Mouse (Mus musculus): ENCODE measurements at regions not wholly inside any gene's neighbourhood (a gene's known extent, or its start where the extent isn't known, plus 50 kb on each side); places are given as distances from the start of the nearest gene placed in this dataset.
A peak's percentile ranks its signal among the peaks of the same experiment; 100 is the strongest.

DNA sequence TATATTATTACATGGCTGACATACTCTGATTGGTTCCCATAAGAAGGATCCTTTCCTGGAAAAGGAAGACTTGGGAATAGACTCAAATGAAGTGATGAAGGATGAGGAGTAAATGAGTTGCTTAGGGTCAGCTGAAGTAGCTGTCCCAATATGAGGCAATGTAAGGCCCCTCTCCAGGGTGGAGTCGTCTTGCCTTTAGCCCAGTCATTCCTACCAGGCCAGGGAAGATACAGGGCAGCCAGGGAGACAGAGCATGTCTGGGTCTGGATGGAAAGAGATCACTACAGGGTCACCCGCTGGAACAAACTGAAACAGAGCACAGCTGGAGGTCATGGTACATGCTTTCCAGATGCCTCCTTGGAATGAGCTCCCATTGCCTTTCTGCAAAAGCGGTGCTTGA, 364.2 kb downstream of the Osr1 start:
- DNase-seq: no peak

DNA sequence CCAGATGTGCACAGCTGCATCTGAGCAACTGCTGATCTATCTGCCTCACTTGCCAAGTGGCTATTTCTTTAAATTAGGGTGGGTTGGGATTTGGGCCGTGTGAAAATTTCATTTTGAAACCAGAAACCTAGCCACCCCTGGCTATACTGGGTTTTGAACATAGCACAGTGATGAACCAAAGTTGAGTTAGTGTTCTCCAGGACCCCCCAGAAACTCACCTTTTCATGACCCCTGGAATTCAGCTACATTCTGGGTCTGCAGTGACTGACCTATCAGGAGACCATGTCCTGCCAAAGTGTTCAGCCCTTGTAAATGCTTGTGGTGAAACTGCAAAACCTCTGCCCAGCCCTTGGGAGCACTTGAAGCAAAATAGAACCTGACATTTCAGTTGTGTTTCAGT, 371.4 kb downstream of the Osr1 start:
- DNase-seq: no peak

DNA sequence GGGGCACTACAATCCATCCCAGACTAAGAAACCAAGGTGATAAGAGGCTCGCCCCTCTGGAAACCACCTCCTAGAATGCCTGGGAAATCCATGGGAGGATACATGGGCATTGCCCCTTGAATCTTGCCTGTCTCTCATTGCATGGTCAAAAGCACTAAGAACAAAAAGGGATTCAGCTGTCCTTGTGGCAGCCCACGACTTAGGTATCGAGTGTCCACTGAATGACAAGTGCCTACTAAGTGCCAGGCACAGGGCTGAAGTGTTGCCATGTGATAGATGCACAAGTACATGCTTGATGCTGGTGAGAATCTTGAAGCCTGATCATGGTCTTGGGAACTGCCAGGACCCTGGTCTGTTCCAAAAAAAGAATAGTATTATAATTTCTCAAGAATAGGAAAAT, 371.9 kb downstream of the Osr1 start:
- DNase-seq: no peak

DNA sequence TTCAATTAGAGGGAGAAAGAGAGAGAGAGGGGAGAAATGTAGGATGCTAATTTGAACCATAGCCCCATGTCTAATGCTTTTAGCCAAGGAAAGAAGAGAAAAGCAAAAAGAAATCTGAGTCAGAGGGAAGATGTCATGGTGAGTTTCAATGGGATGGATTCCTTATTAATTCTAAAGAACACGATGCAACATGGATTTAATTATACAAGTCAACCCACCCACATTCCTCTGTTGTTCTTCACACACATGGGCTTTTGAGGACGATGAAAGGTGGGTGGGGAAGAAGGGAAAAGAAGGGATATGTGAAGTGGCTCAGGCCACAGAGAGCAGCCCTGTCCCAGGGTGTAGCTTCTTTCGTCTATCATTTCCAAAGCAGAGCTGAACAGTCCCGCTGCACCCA, 378.9 kb downstream of the Osr1 start:
- DNase-seq: no peak

DNA sequence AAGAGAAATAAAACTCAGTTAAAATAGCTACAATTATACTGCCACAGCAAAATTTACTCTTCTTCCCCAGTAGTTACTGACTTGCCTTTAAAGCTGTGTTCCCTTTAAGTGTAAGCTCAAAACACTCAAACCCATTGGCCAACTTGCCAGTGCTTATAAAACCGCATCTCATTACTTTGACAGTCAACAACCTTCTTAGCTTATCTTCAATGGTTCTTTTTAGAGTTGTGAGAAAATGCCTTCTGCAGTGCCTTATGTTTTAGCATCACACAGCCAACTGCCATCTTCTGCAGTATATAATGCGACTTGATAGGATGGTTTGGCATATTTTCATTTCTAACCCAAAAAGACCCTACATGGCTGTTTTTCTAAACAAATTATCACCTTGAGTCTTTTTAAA, 382.5 kb downstream of the Osr1 start:
- DNase-seq: no peak

DNA sequence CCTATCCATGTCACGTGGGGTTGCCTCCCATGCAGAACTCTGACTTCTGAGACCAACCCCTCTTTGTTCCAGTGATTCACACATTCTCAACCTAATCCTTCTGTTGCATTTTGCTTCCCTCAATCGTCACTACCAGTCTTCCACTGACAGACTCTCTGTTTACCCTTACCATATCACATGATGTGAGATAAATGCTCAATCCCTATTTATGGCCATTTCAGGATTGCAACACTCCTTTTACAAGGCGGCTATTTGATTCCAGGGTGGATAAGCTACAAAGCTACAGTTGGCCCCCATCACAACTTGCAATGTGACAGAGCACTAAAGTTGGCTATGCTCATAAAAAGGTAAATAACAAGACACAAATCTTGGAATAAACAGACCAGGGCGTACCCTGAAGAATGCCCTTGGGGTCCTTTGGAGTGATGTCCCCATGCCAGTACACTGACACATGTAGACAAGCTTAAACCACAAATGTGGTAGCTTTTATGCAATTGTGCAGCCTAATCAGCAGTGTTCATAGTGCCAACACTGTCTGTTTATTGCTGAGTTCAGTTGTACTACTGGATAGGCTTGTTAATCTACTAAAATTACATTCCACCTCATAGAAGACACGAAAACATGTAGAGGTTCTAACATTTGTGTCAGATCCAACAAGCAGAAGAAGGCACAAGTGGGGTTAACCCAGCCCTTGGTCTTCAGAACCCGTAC, 384.4 kb downstream of the Osr1 start:
- DNase-seq: no peak

DNA sequence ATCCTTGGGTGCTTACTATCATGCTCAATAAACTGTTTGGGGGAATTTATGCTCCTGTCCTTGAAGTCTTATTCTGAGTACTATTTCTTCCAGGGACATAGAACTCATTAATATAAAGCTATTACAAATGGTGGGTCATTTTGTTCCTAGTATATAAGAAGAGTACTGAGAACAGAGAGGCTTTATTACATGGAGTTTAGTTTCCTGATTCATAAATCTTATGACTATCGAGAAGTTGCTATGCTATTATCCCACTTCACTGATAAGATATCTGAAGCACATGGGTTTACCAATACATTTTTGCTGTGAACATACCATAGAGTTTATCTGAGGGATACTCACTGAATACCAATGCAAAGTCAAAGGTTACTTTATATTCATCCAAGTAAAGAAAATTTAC, 399.5 kb downstream of the Osr1 start:
- no peak for DNase-seq

DNA sequence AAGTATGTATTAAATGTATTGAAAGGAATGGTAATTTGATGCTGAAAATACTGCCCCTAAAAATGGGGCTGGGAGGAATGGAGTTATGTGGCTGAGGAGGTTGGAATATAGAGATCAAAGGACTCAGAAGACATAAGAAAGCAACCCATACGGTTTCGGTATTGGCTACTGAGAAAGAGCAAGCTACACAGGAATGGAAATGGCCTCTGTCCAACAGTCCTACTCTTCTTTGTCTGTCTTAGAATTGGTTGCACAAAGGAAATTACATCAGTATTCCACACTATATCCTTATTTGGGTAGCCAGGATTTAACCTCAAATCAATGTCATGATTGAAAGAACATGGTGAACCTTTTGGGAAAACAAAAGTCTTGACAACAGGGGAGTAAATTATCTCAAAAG, 399.0 kb upstream of the Nt5c1b start:
- DNase-seq: no peak

DNA sequence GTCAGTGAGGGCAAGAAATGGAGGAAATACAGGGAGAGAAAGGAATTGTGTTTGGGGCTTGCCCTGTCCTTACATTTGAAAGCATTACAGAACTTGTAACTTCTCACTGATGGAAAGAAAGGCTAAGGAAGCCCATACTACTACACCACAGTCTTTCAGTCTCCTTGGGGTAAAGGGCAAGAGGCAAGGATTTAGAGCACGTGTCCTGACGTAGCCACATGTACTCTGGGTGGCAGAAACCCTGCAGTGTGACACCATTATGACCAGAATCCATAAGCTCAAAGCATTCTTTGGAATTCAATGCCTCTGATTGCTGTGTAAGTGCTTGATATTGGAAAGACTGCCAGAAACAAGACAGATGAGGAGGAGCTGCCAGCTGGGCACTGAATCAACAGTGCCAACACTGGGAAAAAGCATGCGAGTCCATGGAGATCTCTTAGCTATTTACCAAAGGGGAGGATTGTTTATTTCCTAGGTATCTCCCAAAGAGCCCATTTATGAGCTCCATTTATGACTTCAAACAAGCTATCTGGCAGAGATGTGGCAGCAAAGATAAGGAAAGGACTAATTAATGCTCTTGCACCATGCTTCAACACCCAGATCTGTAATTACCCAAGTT, 391.2 kb upstream of the Nt5c1b start:
- no peak for DNase-seq

DNA sequence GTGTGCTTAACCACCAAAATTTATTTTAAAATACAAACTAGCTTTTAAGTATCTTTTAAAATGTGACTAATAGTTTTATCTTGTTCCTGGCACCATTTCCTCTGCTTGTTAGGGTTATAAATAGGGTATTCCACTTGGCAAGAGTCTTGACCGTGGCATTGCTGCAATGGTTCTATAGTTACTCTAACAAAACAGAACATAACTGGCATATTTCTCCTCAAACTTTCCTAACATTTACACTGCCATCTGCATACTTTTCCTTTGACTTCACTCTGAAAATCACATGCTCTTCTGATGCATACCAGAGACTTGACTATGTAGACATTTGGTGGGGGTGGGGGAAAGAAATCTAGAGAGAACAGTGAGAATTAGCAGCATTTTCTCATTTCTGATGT, 390.7 kb upstream of the Nt5c1b start:
- no peak for DNase-seq

DNA sequence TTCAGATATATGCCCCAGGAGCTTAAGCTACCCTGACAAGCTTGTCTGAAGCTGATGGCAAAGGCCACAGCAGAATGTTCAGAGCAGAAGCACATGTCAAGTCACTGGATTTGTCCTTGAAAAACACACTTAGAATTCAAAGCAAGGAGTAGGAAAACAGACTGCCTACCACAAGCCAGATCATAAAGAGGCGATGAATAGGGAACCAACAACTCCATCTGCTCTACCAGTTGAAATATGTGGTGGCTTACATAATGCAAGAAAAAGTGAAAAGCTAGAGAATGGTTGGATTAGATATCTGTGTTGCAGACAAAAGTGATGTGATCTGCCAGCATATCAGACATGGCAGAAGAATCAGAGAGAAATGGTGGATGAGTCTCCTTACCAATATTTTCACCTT, 378.5 kb upstream of the Nt5c1b start:
- no peak for DNase-seq

DNA sequence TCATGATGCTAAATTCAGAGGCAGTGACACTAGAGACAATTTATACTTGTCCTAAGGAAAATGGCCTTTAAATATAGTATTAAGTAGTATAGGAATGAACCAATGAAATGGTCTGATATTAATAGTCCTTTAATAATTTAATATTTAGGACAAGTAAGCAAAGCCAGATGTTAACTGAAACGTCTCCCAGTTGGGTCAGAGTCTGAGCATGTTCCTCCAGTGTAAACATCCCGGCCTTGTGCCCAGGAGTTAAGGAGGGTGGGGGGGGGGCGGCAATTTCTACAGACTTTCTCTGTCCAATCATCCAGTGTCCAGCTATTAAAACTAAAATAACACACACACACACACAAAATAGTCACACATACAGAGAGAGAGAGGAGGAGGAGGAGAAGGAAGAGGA, 374.1 kb upstream of the Nt5c1b start:
- no peak for DNase-seq

DNA sequence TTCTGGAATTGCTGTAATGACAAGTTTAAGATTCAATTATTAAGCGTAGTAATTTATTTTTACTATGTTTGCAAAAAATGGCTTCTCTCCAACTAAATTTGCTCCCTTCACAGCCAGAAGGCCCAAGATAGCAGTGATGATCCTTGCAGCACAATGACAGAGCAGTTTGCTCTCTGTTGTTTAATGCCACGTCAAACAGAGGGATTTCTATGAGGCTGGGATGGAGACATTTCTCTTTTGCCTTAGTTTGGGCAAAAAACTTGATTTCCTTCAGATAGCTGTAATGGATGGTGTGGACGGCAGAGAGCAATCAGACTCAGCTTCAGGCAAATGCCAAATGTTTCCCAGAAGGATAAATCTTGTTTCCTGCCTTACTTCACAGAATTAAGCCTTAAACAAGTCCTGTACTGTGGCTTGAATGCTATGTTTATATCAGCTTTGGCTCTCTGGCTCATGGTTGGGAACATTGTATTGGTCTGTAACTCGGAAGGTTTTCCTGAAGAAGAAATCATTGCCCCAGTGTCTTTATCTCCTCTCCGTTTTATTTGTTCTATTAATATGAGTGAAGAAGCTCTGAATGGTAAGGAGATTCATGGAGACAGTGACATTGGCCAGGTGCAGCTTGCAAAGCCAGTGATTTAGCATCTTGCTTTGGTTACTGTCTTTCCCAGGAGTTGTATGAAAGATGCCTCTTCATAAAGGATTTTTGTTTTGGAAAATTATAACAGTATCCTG, 373.2 kb upstream of the Nt5c1b start:
- no peak for DNase-seq

DNA sequence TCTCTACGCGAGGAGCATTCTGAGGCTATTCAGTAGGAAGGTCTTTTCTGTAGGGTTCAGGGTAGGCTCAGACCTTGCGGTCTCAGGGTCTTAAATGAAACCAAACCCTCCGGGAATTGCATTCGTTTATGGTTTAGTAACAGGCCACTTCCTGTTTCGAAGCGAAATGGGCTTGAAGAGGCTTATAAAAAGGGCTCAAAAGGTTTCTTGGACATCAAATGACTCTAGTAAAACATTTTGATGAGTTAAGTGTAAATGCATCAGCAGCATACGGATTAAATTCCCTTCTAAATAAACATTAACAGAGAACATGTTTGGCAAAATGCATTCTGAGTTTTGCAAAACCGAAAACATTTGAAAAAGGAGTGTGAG, 372.6 kb upstream of the Nt5c1b start:
- DNase-seq: no peak

DNA sequence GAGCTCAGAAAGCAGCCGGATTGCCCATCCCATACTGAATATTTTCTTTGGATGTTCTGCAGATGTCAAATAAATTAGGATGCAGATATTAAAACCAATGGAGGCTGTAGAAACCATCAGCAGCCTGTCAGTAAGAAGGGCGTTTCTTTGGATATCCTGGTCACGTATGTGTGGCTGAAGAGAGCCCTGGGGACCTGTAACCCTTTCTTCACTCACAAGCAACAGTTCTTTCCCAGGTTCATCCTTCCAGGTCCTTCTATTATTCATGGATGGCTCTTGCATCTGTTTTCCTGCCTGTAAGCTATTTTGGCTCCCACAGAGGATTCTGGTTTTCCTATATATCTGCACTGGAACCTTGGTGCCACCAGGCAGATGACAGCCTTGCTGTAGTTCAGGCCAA, 372.2 kb upstream of the Nt5c1b start:
- DNase-seq: no peak

DNA sequence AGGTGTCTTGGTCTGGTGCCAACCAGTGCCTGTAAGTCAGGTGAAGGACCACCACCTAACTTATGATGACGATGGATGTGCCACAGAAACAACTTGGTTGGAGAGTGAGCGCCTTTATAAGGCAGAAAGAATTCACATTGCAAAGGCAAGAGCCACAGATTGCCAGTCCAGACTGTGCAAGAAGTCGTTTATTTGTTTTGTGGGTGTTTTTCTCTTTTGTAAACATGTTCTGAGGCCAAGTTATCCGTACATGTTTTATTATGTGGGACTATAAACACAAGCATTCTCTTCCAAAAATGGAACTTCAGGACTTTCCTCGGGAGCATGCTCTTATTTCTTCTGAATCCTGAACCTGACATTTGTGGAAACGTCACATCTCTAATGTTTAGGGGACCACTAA, 369.8 kb upstream of the Nt5c1b start:
- no peak for DNase-seq

DNA sequence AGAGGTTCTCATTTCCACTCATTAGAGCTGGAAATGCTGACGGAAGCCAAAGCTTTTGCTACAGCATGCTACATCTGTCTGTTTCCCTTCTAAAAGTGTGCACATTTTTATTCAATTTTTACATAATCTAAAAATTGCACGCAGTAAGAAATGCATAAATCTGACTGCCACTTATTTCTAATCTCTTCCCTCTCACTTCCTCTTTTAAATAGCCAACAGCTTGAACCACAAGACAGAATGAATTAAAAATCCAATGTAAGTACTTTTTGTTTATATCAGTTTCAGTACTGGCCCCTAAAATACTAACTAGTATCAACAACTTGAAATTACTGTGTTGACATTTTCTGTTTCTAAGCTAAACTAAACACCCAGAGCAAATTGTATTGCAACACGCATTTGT, 361.3 kb upstream of the Nt5c1b start:
- no peak for DNase-seq

DNA sequence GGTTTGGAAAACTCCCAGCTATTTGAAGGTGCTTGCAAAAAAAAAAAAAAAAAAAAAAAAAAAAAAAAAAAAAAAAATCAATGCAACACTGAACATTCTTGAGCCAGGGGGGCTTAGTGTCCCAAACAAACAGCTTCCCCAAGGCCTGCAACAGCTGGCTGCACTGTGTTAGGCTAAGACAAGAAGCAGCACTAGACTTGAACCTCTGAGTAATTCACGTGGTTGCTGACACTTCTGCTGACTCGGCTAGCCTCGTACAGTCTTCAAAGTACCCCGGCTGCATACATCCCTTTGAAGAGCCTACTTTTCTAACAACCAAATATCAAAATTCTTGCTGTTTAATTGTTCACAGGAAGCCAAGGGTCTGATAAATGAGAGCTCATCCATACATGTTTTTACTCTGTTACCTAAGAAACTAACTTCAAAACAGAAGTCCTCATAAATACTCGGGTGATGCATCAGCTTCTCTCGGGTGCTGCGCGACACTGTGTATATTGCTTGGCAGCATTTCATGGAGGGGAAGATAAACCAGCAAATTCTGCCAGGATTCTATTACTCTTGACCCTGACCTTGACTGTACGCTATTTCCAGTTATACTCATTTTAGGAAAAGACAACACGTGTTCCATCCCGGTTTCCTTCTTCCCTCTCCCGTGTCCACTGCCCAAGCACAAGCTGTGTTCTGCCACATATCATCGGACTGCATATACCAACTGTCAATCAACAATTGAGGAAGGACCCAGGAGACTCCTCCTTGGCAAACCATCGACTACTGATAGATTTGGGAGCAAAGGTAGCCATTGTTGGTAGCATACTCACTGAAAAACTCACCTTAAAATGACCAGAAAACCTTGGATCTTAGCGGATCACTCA, 352.8 kb upstream of the Nt5c1b start:
- DNase-seq: no peak

DNA sequence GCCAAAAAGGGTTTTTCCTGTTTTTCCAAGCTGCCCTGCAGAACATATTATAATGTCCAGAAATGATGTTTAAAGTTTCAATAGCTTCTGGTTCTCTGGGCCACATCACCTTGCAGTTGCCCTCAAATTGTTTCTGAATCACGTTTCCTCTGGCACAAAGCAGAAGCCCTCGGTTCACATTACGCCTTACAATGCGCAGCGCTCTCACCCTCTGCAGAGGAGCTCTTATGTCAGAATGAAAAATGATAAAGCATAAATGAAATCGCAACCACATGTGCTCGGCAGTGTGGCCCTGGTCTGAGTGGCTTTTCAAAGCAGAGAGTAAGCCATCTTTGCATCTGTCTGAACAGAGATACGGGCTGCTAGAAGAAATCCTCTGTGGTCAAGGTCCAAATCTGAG, 334.3 kb upstream of the Nt5c1b start:
- no peak for DNase-seq

DNA sequence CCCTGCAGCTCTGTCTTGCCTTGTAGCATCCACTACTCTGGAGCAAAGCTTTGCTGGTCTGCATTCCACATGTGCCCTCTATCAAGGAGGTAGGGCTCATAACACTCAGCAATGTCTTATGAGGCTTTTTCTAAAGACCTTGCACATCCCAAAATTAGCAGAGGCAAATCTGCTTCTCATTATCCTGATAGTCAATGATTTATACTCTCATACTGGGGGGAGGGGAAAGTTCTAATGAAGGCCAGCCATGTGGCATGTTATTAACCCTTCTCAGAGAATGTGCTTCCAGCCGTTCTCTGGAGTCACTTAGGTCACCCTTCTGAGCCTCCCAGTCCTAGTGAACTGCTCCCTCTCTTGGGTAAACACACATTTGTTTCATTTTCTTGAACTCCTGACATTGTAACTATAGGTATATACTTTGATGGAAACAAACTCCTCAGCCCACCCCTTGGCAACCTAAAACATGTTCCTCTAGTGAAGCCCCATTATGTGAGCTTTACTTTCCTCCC, 307.7 kb upstream of the Nt5c1b start:
- DNase-seq: no peak

DNA sequence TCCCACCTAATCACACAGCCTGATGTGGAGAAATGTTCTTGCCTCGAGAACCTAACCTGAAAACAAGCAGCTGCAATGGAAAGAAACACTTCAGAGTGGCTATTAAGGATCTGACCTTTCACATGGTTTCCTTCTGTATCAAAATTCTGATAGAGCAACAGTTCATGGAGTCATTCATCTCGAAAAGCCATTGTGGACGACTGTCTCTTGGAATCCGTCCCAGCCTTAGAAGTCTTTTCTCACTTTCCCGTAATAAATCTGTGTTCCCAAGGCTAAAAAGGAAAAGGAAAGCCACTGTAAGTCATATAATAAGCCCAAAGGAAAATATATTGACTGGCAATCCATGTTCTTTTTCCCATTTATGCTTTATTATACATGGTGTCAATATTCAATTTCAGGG, 291.4 kb upstream of the Nt5c1b start:
- no peak for DNase-seq

DNA sequence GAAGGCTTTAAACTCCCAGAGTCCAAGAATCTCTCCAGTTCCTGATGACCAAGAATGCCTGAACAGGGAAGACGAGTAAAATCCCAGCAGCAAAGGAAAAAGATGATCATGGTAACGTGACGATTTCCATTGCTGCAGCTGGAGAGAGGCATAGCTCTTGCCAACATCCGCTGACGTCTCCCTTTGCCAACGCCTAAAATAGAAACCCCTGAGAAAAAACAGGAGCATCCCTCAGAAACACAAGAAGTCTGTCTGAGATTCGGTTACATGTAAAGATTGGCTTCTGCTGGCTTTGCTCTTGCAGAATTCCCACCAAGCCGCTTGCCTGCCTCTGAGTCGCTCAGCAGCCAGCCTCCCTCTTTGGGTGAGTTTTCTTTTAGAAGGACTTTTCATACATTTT, 290.3 kb upstream of the Nt5c1b start:
- peak; percentile 26 for DNase-seq

DNA sequence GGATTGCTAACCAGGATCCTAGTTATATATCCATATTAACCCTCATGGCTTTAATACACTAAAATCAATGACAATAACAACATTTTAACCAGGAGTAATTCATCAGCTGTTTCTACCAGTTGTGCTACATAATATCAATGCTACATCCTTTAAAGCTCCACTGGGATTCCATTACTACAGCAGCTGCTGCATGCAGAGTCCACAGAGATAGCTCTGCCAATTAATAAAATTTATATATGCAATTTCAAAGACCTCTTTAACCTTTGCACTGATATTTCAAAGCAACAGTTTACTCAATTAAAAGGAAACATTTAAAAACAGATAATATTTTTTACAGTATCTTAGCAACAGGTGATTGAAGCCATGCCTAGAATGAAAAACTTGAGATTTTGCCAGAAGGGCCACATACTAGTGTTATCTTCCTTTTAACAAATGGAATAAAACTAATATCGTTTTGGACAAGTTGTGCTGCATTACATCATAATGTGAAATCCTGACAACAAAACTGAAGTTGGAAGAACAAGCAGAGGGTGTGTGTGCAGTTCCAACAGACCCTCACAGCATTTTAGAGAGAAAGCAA, 256.8 kb upstream of the Nt5c1b start:
- DNase-seq: no peak

Measured in right cerebral cortex, adult 18-20 months (tissue).